Comparison of ENCODE assay signal across 8 mouse cellular contexts in the genomic region with DNA sequence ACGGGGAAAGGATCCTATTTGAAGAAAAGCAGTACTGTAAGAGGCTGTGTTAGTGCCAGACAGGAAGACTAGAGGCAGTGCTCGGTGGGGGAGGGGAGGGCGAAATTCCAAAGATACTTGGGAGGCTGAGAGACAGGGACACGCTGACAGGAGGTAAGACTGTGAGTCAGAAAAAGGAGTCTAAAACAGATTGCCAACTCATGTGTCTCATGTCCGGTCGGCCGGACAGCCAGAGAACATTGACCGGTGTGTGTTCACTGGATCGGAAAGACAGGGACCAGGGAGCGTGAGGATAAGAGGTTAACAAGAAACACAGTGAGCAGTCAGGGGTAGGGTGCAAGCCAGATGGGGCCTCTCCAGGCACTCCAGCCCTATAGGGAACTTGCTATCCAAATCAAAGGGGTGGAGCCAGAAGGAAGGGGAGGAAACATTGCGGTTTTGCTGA. TPM values are rescaled to one million over a fixed set of nuclear protein-coding genes. Genes with fewer than 3 reads are reported as not detected.
DNase-seq lines count a peak whose midpoint lies in the region; ATAC-seq and TF ChIP-seq lines count a peak whose summit lies in the region.

No protein-coding gene starts in this region.

- H3K4me2 ChIP-seq in heart, postnatal 0 days (ENCODE audit: low read depth, low read length): peak overlapping the region; percentile 60
- H3K4me2 ChIP-seq in stomach, embryonic 15.5 days: peak overlapping the region; percentile 45

- H3K9ac ChIP-seq in heart, postnatal 0 days (replicated peaks; ENCODE audit: low read depth, low read length): peak overlapping the region; percentile 40; the same call in 1 of the 2 replicates
- H3K9ac ChIP-seq in stomach, embryonic 15.5 days: no peak overlapping the region

- WGBS in heart, postnatal 0 days: 4% methylated on average over 11 of the region's 11 CpGs
- WGBS in stomach, embryonic 15.5 days: 9% methylated on average over 11 of the region's 11 CpGs

- no peaks in the 10 kb centered on the region for H3K27me3 ChIP-seq in Patski
- no peaks in the 10 kb centered on the region for H3K27me3 ChIP-seq in heart, postnatal 0 days (ENCODE audit: control insufficient read depth, insufficient read depth, low read length)
- no peaks in the 10 kb centered on the region for H3K27me3 ChIP-seq in stomach, embryonic 15.5 days (replicated peaks)

- H3K27ac ChIP-seq in heart, postnatal 0 days (ENCODE audit: low read depth): peak overlapping the region; percentile 57
- peak overlapping the region; percentile 49 for H3K27ac ChIP-seq in stomach, embryonic 15.5 days

- TF ChIP-seq EP300 in heart, postnatal 0 days (IDR thresholded peaks at IDR 0.05; ENCODE audit: low read depth): no peak

- in situ Hi-C loops in Patski (cut with MboI; ENCODE audit: low pct_unique_long_range_greater_than_20kb): loop anchor here (5.0 to 25.0 kb wide), 3 partner anchors 63 to 1328 kb away; a partner anchor contains a TSS

- POLR2A ChIA-PET in Patski (lab: Charles Lee): interaction anchor here (0.6 kb wide), 1 partner anchor 177 kb away, joined by 5 read pairs; no protein-coding TSS in a partner anchor

- H3K4me1 ChIP-seq in heart, postnatal 0 days (ENCODE audit: control insufficient read depth, insufficient read depth): peaks cover 3% of the 10 kb centered on the region; the same call in 1 of the 2 replicates
- 0 out of 2 replicates have a peak, but pooled peaks cover 4% of the 10 kb centered on the region for H3K4me1 ChIP-seq in stomach, embryonic 15.5 days

- no peaks in the 10 kb centered on the region for H3K36me3 ChIP-seq in heart, postnatal 0 days (replicated peaks; ENCODE audit: control insufficient read depth, insufficient read depth, low read length)
- no peaks in the 10 kb centered on the region for H3K36me3 ChIP-seq in stomach, embryonic 15.5 days

- no peak for TF ChIP-seq CTCF in Patski (IDR thresholded peaks at IDR 0.05)
- no peak for TF ChIP-seq CTCF in heart, postnatal 0 days (IDR thresholded peaks at IDR 0.05; ENCODE audit: low read depth)

- no peaks in the 10 kb centered on the region for H3K9me3 ChIP-seq in heart, postnatal 0 days (replicated peaks; ENCODE audit: control insufficient read depth, low read length)
- no peaks in the 10 kb centered on the region for H3K9me3 ChIP-seq in stomach, embryonic 15.5 days

- peak overlapping the region; percentile 25 for H3K4me3 ChIP-seq in heart, postnatal 0 days (ENCODE audit: low read depth, low read length)
- H3K4me3 ChIP-seq in stomach, embryonic 15.5 days (replicated peaks): peak overlapping the region; percentile 15; the same call in 1 of the 2 replicates

- peak; percentile 95 for ATAC-seq in Patski
- ATAC-seq in heart, postnatal 0 days (ENCODE audit: insufficient read depth, low read depth): peak; percentile 95
- peak; percentile 65 for ATAC-seq in megakaryocyte, adult 5-6 weeks (ENCODE audit: poor library complexity, severe bottlenecking)
- peak; percentile 75 for ATAC-seq in stomach, embryonic 15.5 days (ENCODE audit: insufficient read depth, low FRiP score, low read depth)

- CTCF ChIA-PET in Patski (lab: Charles Lee): no interaction called here

- DNase-seq in 3134 (ENCODE audit: extremely low read depth, insufficient read length, low spot score) (peak; percentile 94), Patski (ENCODE audit: low read depth, low spot score) (peak; percentile 79)
- DNase-seq in fibroblast of lung, adult 2 months (ENCODE audit: low read depth): peak; percentile 88
- peak; percentile 82 for DNase-seq in heart, postnatal 0 days (ENCODE audit: low spot score)
- peak; percentile 92 to 93 for DNase-seq in kidney, postnatal 25 days
- no peak for DNase-seq in thymus, postnatal 14 days

RNA-seq across cellular contexts. Expression of a gene that starts 42.3 kb away (rescaled TPM):
- polyA plus RNA-seq in Patski (2021): 1.3 TPM
- 1.7 TPM in 1 of 2 replicates, not detected in the other for total RNA-seq in heart, postnatal 0 days (2014; rRNA removed; ENCODE audit: low replicate concordance)
- 1.8 and 3.2 TPM in 2 replicates for polyA plus RNA-seq in heart, postnatal 0 days (2015; fragmentation: Nextera tagmentation; extraction: Ambion mirVana)
- total RNA-seq in megakaryocyte, adult 5-6 weeks (2015): 319 and 334 TPM in 2 replicates
- 128 and 161 TPM in 2 replicates for total RNA-seq in megakaryocyte, adult 5-6 weeks (2017)
- 10.7 and 11.8 TPM in 2 replicates for polyA plus RNA-seq in stomach, embryonic 15.5 days (2015; fragmentation: Nextera tagmentation; extraction: Ambion mirVana)
